Mouse (Mus musculus): ENCODE measurements around the gene Lce1j. TPM values are rescaled to one million over a fixed set of nuclear protein-coding genes. Genes with fewer than 3 reads are reported as not detected.

The Lce1j gene
- polyA plus RNA-seq, 1 experiment from 2014 or later = not detected

DNA sequence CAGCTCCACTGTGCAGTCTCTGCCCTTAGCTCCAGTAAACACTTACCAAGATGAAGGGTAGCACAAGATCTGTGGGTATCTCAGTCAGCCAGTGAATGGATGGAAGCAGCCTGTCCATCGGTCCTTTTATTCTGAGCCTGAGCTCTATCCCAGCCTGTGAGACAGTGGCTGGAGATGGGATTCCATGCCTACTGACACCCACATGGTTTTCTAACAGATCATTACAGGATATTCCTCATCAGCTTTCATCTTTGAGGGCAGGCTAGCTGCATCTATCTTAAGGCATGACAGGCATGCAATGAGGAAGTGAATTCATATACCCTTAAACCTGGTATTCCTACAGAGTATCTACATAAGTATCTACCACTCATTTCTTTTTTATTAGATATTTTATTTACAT, 25.3 kb downstream of the Lce1j start, which contains the start of gene Lce1h:
TSS of gene Lce1h (minus strand) at position 101 of the 400 bp plus-strand sequence.
- H3K4me2 ChIP-seq = no peak within 1 kb of the TSS
- WGBS = 78% methylated on average over 1 of the region's 1 CpGs
- no peak within 1 kb of the TSS for H3K27ac ChIP-seq (ENCODE audit: low read depth)
- H3K4me1 ChIP-seq (ENCODE audit: insufficient read depth) = no peaks in the 10 kb centered on the region
- no peaks in the 10 kb centered on the region for H3K36me3 ChIP-seq (ENCODE audit: insufficient read depth)
- ATAC-seq (ENCODE audit: insufficient read depth) = no peak
- no peak within 1 kb of the TSS for H3K4me3 ChIP-seq (ENCODE audit: low read depth, low read length)
- no peaks in the 10 kb centered on the region for H3K27me3 ChIP-seq (ENCODE audit: insufficient read depth, low read length)
- TF ChIP-seq CTCF (IDR thresholded peaks at IDR 0.05; ENCODE audit: low read depth) = no peak
- H3K9me3 ChIP-seq (ENCODE audit: low read depth, low read length) = no peaks in the 10 kb centered on the region
- DNase-seq = no peak
- no peak within 1 kb of the TSS for H3K9ac ChIP-seq

DNA sequence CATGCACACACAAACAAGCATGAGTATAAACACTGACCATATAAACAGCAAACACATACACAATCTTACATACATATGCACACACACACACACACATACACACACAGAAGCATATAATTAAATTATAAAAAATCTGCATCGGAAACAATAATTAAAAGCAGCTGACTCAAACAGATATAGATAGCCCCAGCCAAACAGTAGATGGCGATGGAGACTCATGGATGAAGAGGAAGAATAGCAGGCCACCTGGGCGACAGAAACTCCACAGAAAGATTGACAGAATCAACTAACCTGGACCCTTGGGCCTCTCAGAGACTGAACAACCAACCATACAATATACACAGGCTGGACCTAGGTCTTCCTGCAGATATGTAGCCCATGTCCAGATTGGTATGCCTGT, 37.1 kb downstream of the Lce1j start:
- DNase-seq (peak; percentile 1), ATAC-seq (ENCODE audit: insufficient read depth) (no peak)
- no peak overlapping the region for H3K4me2 ChIP-seq
- H3K9ac ChIP-seq = no peak overlapping the region
- H3K4me1 ChIP-seq (ENCODE audit: insufficient read depth) = no peaks in the 10 kb centered on the region
- no peaks in the 10 kb centered on the region for H3K9me3 ChIP-seq (ENCODE audit: low read depth, low read length)
- 36% methylated on average over 3 of the region's 3 CpGs for WGBS
- no peaks in the 10 kb centered on the region for H3K27me3 ChIP-seq (ENCODE audit: insufficient read depth, low read length)
- H3K27ac ChIP-seq (ENCODE audit: low read depth) = no peak overlapping the region
- H3K4me3 ChIP-seq (ENCODE audit: low read depth, low read length) = no peak overlapping the region
- TF ChIP-seq CTCF (IDR thresholded peaks at IDR 0.05; ENCODE audit: low read depth) = 0 out of 2 replicates have a peak, but pooled peaks have one; percentile 11
- H3K36me3 ChIP-seq (ENCODE audit: insufficient read depth) = no peaks in the 10 kb centered on the region

DNA sequence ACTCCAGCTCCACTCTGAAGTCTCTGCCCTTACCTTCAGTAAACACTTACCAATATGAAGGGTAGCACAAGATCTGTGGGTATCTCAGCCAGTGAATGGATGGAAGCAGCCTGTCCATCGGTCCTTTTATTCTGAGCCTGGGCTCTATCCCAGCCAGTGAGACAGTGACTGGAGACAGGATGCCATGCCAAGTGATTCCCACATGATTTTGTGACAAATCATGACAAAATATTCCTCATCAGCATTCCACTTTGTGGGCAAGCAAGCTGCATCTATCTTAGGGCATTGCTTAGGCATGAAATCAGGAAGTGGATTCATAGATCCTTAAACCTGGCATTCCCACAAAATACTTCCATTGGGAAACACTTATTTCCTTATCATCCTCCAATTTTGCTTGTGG, 38.1 kb downstream of the Lce1j start, which contains the start of gene Lce1g:
TSS of gene Lce1g (minus strand) at position 101 of the 400 bp plus-strand sequence.
- no peak for DNase-seq
- no peaks in the 10 kb centered on the region for H3K9me3 ChIP-seq (ENCODE audit: low read depth, low read length)
- H3K36me3 ChIP-seq (ENCODE audit: insufficient read depth) = no peaks in the 10 kb centered on the region
- TF ChIP-seq CTCF (IDR thresholded peaks at IDR 0.05; ENCODE audit: low read depth) = no peak
- H3K4me3 ChIP-seq (ENCODE audit: low read depth, low read length) = no peak within 1 kb of the TSS
- no peaks in the 10 kb centered on the region for H3K27me3 ChIP-seq (ENCODE audit: insufficient read depth, low read length)
- no peak for ATAC-seq (ENCODE audit: insufficient read depth)
- H3K9ac ChIP-seq = no peak within 1 kb of the TSS
- H3K27ac ChIP-seq (ENCODE audit: low read depth) = no peak within 1 kb of the TSS
- WGBS = 79% methylated on average over 1 of the region's 1 CpGs
- no peak within 1 kb of the TSS for H3K4me2 ChIP-seq
- H3K4me1 ChIP-seq (ENCODE audit: insufficient read depth) = no peaks in the 10 kb centered on the region

DNA sequence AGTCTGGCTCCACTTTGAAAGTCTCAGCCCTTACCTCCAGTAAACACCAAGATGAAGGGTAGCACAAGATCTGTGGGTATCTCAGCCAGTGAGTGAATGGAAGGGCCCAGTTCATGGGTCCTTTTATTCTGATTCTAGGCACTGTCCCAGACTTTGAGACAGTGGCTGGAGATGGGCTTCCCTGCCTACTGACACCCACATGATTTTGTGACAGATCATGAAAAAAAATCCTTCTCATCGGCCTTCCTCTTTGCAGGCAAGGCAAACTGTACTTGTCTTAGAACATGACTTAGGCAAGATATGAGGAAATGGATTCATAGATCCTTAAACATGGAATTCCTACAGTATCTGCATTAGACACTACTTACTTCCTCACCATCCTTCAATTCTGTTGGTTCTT, 51.3 kb downstream of the Lce1j start, which contains the start of gene Gm38119:
TSS of gene Gm38119 (minus strand) at position 101 of the 400 bp plus-strand sequence.
- Histone ChIP-seq H3K4me3 (ENCODE audit: low read depth, low read length) (no peak within 1 kb of the TSS), H3K4me1 (ENCODE audit: insufficient read depth) (no peaks in the 10 kb centered on the region), H3K4me2 (no peak within 1 kb of the TSS), H3K27ac (ENCODE audit: low read depth) (no peak within 1 kb of the TSS), H3K36me3 (ENCODE audit: insufficient read depth) (no peaks in the 10 kb centered on the region), H3K9me3 (ENCODE audit: low read depth, low read length) (no peaks in the 10 kb centered on the region), H3K27me3 (ENCODE audit: insufficient read depth, low read length) (no peaks in the 10 kb centered on the region), H3K9ac (no peak within 1 kb of the TSS)
- WGBS = 68% methylated on average over 1 of the region's 1 CpGs
- TF ChIP-seq CTCF (IDR thresholded peaks at IDR 0.05; ENCODE audit: low read depth) = no peak
- DNase-seq = no peak
- no peak for ATAC-seq (ENCODE audit: insufficient read depth)

Other genes with a start within 250 kb of the Lce1j start
- 0.18 TPM in 1 of 2 replicates, not detected in the other for gene Ivl, start 216.8 kb downstream of the Lce1j start, polyA plus RNA-seq (2014; fragmentation: Nextera tagmentation; extraction: Ambion mirVana)
- not detected in 2 replicates for gene Smcp, start 201.5 kb downstream of the Lce1j start, polyA plus RNA-seq (2014; fragmentation: Nextera tagmentation; extraction: Ambion mirVana)
- not detected in 2 replicates for gene 2210017I01Rik, start 183.0 kb downstream of the Lce1j start, polyA plus RNA-seq (2014; fragmentation: Nextera tagmentation; extraction: Ambion mirVana)
- not detected in 2 replicates for gene Lce6a, start 168.9 kb downstream of the Lce1j start, polyA plus RNA-seq (2014; fragmentation: Nextera tagmentation; extraction: Ambion mirVana)
- gene Lce1a1, start 142.2 kb downstream of the Lce1j start, polyA plus RNA-seq (2014; fragmentation: Nextera tagmentation; extraction: Ambion mirVana) = not detected in 2 replicates
- gene Lce1b, start 133.6 kb downstream of the Lce1j start, polyA plus RNA-seq (2014; fragmentation: Nextera tagmentation; extraction: Ambion mirVana) = not detected in 2 replicates
- gene Lce1a2, start 120.2 kb downstream of the Lce1j start, polyA plus RNA-seq (2014; fragmentation: Nextera tagmentation; extraction: Ambion mirVana) = not detected in 2 replicates
- gene Lce1c, start 111.3 kb downstream of the Lce1j start, polyA plus RNA-seq (2014; fragmentation: Nextera tagmentation; extraction: Ambion mirVana) = not detected in 2 replicates
- gene Lce1d, start 103.3 kb downstream of the Lce1j start, polyA plus RNA-seq (2014; fragmentation: Nextera tagmentation; extraction: Ambion mirVana) = not detected in 2 replicates
- gene Lce1e, start 81.4 kb downstream of the Lce1j start, polyA plus RNA-seq (2014; fragmentation: Nextera tagmentation; extraction: Ambion mirVana) = not detected in 2 replicates
- gene Lce1f, start 70.2 kb downstream of the Lce1j start, polyA plus RNA-seq (2014; fragmentation: Nextera tagmentation; extraction: Ambion mirVana) = not detected in 2 replicates
- gene Gm38119, start 51.4 kb downstream of the Lce1j start, polyA plus RNA-seq (2014; fragmentation: Nextera tagmentation; extraction: Ambion mirVana) = not detected in 2 replicates
- gene Lce1g, start 38.2 kb downstream of the Lce1j start, polyA plus RNA-seq (2014; fragmentation: Nextera tagmentation; extraction: Ambion mirVana) = not detected in 2 replicates
- gene Lce1h, start 25.4 kb downstream of the Lce1j start, polyA plus RNA-seq (2014; fragmentation: Nextera tagmentation; extraction: Ambion mirVana) = not detected in 2 replicates
- gene Lce1i, start 11.6 kb downstream of the Lce1j start, polyA plus RNA-seq (2014; fragmentation: Nextera tagmentation; extraction: Ambion mirVana) = not detected in 2 replicates
- gene Lce1k, start 17.4 kb upstream of the Lce1j start, polyA plus RNA-seq (2014; fragmentation: Nextera tagmentation; extraction: Ambion mirVana) = not detected in 2 replicates
- not detected in 2 replicates for gene Kprp, start 36.7 kb upstream of the Lce1j start, polyA plus RNA-seq (2014; fragmentation: Nextera tagmentation; extraction: Ambion mirVana)
- not detected in 2 replicates for gene Lce1l, start 60.8 kb upstream of the Lce1j start, polyA plus RNA-seq (2014; fragmentation: Nextera tagmentation; extraction: Ambion mirVana)
- gene 2310050C09Rik, start 79.7 kb upstream of the Lce1j start, polyA plus RNA-seq (2014; fragmentation: Nextera tagmentation; extraction: Ambion mirVana) = not detected in 2 replicates
- not detected in 2 replicates for gene Lce3a, start 135.7 kb upstream of the Lce1j start, polyA plus RNA-seq (2014; fragmentation: Nextera tagmentation; extraction: Ambion mirVana)
- not detected in 2 replicates for gene Lce3b, start 142.5 kb upstream of the Lce1j start, polyA plus RNA-seq (2014; fragmentation: Nextera tagmentation; extraction: Ambion mirVana)
- gene Lce3c, start 154.0 kb upstream of the Lce1j start, polyA plus RNA-seq (2014; fragmentation: Nextera tagmentation; extraction: Ambion mirVana) = not detected in 2 replicates
- not detected in 2 replicates for gene Lce3d, start 166.9 kb upstream of the Lce1j start, polyA plus RNA-seq (2014; fragmentation: Nextera tagmentation; extraction: Ambion mirVana)
- not detected in 2 replicates for gene Lce3e, start 176.5 kb upstream of the Lce1j start, polyA plus RNA-seq (2014; fragmentation: Nextera tagmentation; extraction: Ambion mirVana)
- not detected in 2 replicates for gene Lce3f, start 201.7 kb upstream of the Lce1j start, polyA plus RNA-seq (2014; fragmentation: Nextera tagmentation; extraction: Ambion mirVana)
- gene Crct1, start 225.2 kb upstream of the Lce1j start, polyA plus RNA-seq (2014; fragmentation: Nextera tagmentation; extraction: Ambion mirVana) = not detected in 2 replicates
- gene Lce1m, start 228.5 kb upstream of the Lce1j start, polyA plus RNA-seq (2014; fragmentation: Nextera tagmentation; extraction: Ambion mirVana) = not detected in 2 replicates

Measured in lung, embryonic 14.5 days (tissue).